Mouse (Mus musculus) layer of hippocampus, postnatal 14 days (tissue): ENCODE measurements at regions not wholly inside any gene's neighbourhood (a gene's known extent, or its start where the extent isn't known, plus 50 kb on each side); places are given as distances from the start of the nearest gene placed in this dataset.

ENCODE experiments used
- DNase-seq, 2 experiments: peaks; one replicate each; pipeline ENCODE4 v3.0.0; 2021 to 2022; ENCODE audit warnings: low spot score in 2 of 2, mixed read lengths in 1 of 2

DNA sequence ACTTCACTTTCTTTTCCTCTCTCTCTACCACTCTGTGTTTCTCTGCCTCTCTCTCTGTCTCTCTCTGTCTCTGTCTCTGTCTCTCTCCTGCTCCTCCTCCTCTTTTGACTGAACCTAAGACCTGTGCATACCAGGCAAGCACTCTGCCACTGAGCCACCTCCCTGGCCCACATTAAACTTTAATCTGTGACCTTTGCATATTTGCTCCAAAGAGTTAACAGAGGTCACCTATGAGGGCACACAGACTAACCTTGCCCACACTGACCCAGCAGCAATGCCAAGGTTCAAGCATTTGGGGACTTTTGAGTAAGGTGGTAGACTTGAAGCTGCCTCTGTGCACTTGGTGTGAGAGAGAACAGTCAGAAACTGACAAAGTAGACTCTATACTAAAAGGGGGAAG, 123.4 kb upstream of the Tmem45b start:
- DNase-seq = no peak

DNA sequence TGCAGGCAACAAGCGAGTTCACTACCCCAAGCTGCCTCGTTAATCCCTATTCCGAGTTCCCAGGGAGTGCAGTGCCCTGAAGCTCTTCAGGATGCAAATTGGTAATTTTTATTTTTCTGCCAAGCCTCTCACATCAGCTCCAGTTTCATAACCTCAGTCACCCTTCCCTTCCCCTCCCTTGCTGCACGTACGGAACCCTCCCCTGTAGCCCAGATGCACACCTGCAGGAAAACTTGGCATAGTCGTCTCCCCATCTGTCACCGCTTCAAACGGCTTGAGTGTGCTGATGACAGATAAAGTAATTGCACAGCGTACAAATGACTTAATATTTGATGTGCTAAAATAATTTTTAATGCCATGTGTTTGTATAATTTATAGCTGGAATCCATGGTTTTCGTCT, 119.7 kb upstream of the Tmem45b start:
- DNase-seq = no peak

DNA sequence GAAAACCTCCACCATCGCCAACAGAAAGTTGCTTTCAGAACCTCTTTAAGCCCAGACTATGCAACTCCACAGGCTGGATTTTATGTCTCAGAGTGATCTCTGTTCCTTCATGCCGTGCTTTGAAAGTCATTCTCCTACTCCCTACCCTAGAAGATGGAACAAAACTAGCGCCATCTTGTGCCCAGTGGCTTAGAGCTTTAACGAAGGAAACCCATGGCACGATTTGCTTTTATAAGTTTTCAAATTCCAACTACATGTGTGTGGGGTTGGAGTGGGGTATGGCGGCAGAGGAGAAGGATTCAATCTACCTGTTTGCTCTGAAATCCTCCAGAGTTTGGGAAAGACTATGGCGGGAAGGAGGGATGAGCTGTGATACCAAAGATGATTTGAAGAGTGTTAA, 118.7 kb upstream of the Tmem45b start:
- no peak for DNase-seq

DNA sequence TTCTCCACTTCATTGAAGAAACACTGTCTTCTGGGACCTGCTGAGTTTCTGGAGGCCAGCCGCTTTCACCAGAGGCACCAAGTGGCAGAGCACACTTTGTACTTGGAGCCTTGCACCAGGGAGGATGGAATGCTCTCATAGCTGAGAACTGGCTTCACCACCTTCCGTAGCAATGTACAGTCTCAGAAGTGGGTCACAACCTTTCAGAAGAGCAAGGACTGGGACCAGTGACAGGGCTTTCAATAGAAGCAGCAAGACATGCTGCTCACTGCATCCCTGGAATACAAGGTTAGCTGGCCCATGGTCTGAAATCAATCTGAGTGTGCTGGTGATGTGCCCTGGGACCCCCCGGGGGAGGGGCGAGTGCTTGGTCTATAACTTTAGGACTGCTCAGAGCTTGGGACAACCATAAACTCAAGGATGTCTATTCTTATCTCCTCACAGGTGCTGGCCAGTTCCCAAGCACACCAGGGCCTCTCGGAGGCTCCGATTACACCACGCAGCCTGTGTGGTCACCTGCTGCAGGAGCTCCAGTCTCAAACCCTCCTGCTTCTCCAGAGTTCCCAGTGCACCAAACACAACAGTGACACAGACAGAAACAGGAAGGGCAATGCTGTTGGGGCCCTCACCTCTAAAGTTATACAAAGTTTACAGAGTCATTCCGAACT, 114.4 kb upstream of the Tmem45b start:
- DNase-seq = no peak

DNA sequence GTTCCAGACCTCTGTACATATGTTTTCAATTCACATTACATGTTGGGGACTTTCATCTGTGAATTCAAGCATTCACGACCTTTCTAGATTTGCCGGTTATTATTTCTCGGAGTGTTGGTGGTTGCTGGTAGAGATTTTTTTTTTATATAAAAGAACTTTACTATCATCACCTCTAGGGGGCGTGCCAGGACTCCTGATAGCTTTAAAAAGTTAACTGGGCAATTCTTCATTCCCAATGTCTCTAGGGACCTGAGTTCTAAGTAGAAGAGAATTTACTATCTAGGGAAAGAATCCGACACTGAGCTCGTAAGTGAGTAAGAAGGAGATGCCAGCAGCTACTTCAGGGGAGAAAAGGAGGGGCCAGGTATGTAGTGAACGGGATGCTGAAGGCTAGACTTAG, 112.8 kb upstream of the Tmem45b start:
- peak in 1 of 2 experiments; percentile 24 for DNase-seq

DNA sequence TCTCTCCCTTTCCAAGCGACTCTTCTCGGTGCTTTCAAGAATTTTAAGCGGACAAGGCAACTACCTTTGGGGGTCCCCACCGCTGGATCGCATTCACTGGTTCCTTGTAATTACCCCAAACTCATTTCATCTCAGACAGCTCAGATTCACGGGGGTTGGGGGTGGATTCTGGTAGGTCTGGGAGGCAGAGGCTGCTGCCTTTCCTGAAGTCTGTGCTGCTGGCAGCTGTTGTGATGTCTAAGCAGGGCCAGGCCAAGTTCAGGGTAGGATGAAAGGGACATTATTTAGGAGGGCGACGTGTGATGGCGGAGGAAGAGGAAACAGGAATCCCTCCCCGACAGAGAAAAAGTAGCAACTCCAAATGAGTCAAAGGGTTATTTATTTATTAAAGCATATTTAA, 102.8 kb upstream of the Tmem45b start:
- no peak for DNase-seq

DNA sequence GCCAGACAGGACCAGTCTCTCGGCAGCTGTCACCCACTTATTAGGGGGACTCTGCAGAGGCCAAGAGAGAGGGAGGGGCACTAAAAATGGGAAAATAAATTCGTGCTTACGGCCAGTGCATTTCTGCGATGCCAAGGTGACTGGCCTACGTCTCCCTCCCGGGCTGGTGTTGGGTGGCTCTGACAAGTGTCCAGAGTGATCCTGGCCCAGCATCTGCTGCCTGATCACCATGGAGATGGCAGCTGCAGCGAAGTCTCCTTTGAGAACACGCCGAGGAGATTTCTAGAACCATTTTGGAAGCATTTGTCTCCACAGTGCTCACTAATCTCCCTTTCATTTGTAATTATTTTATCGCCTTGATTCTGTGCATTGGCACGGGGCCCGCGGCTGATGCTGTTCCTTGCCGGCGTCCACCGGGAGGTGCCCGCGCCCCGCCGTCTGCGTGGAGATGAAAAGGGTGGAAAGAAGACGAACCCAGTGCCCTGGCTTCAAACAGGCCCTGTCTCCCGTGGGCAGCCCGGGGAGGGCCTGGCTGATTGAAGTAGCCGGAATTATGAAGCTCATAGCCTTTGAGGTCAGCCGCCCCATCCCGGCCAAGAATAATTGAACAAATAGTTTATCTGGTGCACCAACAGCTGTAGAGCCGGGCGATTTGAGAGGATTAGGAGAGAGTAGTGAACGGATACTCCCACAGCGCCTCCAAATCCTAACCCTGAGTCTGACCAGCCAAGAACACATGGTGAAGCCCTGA, 102.2 kb upstream of the Tmem45b start:
- DNase-seq = peak; percentile 16 to 36

DNA sequence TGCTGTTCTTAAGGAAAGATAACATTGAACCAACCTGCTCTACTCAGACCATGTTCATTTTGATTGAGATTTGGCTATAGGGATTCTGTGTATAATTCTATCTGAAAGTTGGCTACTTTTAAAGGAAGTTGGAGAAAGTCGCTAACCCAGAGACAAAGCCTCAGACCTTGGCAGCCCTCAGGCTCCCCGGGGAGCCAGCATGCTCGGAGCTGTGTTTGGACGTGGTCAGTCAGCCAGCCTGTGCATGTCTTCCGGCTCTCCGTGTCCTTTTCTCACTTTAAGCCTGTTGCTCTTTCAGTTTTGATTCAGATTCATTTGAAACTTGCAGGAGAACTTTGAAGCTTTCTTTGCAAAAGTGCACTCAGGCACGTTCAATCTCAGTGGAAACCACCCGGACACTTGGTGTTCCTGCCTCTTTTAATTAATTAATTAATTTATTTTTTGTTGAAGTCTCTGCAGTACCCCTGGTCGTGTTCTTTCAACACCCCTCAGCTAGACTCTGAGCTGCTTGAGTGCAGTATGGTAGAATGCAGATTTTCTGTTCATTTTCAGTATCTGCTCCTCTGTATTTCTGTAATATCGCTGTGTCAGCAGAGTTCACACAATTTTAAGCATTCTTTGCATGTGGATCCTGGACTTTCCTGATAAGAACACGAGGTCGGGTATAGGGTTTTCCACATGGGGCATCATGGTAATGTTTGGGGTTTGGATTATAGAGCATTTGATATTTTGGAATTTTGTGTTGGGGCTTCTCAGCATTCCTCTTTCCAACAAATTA, 100.9 kb upstream of the Tmem45b start:
- no peak for DNase-seq

DNA sequence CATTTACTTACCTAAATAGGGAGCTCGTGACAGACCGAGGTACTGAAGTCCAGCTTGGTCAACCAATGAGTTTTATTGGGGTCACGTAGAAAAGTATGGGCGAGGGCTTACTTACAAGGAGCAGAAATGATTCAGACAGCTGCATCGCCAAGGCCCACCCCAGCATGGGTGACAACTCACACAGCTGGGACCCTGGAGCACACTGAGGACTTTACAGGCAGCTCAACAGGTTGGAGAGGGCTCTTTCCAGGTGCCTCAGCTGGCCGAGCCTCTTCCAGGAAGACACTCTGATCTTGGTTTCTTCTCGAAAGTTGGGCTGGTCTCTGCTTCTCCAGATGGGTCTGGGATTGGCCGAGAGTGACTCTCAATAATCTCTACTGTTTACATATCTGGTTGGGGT, 99.3 kb upstream of the Tmem45b start:
- no peak for DNase-seq

DNA sequence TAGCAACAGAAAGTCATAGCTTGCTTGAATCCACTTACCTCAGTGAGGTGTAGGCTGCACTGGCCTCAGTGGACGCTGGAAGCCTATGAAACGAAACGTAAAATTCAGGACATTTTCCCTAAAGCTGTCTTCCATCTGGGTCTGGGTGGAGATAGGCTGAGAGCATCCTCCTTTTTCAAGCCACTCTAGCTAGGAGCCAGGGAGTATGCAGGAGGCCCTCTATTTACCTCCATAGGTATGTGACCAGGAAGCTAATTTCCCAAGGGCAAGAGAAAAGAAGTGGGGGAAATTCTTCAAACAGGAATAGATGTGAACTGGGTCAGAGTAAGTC, 95.9 kb upstream of the Tmem45b start:
- no peak for DNase-seq

DNA sequence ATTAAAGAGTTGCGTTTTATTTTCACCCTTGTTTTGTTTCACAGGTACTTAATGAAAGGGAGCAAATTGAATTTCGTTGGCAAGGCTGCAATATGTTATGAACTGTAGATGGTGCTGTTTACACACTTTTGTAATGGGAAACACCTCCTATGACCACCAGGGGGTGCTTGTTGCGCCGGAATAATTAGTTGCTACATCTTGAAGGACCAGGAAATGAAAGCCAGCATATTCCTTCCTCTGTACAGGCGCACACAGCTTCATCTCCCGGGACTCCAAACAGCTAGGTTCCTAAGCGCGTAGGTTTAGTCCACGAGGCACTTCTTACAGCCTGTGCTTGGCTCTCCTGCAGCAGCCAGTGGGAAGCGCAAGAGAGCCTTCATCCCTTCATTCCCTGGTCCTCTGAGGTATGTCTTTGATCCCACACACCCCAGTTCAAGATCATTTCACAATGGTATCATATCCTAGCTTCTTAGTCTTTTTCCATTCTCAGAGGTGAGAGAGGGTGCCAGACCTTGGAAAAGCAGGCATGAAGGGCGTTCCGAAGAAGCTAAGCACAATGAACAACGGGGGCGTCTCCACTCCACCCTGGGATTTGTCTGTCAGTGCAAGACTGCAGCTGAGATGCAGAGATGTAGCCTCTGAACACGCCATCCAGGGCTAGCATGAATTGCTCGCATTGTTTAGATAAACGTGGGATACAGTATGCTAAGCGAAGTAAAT, 95.4 kb upstream of the Tmem45b start:
- peak; percentile 77 to 88 for DNase-seq

DNA sequence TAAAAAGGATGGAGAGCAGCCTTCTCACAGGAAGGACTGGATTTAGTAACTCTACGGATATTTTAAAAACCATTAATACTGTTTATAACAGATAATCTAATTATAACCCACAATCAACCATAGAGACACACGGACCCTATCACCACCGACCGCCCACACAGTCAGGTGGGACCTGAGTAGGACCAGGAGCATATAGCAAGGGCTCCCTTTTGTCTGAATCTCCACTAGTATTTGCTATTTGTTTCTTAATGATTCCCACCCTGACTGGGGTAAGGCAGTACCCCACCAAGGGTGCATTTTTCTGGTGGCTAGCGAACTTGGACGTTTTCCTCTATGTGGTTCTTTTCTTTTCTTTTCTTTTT, 79.4 kb upstream of the Tmem45b start:
- no peak for DNase-seq

DNA sequence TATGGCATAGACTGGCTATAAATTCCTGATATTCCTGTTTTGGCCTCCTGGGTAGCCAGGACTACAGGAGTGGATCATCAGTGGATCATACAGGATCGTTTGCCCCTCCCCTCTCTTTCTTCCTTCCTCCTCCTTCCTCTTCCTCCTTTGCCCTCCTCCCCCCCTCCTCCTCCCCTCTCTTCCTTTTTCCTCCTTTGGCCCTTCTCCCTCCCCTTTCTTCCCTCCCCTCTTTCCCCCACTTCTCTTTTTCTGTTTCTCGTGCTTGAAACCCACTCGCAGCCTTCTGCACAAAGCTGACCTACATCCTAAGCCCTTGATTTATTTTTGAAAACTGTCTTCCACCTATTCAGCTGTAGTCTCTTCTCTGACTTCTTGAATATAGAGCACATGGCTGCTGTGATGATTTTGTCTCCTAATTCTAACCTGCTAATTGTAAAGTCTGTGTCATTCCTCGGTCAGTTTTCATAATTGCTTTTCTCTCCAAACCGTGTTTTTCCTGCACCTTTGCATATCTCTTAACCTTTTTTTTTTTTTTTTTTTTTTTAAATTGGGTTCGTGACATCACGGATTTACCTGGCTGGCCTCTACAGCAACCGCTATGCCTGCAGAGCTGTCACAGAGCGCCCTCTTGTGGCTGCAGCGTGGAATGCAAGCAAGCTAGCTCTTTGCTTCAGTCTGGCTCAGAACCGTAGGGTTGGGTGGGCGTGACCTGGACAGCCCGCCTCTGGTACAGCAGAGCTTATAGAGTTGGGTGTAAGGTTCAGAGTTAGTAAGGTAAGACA, 78.8 kb upstream of the Tmem45b start:
- DNase-seq = peak; percentile 78

DNA sequence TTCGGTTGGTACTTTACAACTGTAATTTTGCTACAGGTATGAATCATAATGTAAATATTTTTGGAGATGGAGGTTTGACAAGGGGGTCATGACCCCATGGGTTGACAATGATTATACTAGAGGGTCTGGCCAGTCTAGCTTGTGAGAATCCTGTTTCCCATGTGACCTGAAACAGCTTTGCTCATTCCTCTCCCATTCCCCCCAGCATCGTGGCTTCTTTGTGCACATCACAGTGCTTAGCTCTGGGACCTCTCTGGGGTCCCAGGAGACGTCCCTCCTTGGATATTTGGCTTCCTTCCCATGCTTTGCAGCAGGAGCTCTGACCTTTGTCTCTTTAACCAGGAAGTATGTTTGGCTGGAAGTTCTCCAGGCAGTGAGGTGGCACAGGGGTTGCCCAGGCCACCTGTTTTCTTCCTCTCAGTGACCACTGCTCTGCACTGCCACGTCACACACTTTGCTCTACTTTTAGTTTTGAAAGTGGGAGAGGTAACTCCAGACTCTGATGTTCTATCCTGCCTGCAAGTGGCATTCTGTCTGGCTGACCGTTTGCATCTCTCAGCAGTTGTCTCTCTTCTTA, 77.4 kb upstream of the Tmem45b start:
- no peak for DNase-seq

DNA sequence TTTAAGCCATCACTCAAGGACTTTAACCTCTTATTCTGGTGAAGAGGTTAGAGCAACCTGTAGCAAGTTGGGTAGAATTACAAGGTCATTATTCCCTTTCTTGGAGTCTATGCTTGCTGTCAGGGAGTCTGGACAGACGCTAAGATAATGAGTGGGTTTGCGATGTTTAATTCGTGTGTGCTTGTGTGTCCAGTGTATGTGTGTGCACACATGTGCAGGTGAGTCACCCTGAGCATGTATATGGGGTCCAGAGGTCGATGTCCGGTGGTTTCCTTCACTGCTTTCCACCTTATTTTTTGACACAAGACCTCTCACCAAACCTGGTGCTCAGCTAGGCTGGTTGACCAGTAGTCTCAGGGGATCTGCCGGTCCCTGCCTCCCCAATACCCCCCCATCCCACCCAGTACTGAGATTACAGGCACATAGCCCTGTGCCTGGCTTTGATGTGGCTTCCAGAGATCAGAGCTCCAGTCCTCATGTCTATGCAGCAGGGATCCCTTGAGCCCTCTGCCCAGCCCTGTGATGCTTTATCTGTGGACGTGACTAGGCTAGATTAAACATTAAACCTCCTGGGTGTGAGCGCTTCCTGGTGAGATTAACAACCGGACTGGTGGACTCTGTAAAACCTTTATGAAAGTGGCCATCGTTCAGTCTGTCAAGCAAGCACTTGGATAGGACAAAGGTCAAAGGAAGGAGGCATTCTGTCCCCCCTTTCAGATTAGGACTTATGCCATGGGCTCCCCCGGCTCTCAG, 74.4 kb upstream of the Tmem45b start:
- no peak for DNase-seq

DNA sequence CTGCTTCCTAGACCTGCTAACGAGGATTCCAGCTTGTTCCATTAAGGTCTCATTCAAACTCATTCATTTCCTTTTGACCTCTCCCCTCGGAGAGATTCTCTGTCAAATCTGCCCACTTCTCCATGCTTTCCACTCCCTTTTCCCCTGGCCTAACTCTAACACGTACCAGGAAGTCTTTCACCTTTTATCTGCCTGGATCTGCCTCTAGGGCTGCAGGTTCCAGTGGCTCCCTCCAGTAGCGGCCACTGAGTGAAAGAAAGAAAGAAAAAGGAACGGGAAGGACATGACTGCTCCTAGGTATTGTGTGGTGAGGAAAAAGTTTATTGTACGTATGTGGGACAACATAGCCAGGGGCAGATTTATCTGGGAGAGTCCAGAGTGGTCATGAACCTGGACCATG, 64.8 kb upstream of the Tmem45b start:
- DNase-seq = no peak

DNA sequence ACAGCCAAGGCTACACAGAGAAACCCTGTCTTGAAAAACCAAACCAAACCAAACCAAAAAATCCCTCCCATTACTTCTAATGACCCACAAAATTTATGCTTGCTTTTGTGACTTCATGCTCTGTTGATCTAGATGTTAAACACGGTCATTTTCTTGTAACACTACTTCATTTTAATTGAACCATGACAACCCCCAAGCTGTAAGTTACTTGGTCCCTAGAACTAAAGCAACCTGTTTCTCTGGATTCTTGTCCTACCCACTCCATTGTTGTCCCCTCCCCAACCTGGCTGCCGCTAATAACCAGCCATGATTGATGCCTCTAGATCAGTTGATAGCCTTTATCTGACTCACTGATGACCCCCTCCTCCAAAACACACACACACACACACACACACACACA, 63.0 kb upstream of the Tmem45b start:
- DNase-seq = no peak
